Mouse (Mus musculus): ENCODE measurements around the gene Pygo1. TPM values are rescaled to one million over a fixed set of nuclear protein-coding genes. Genes with fewer than 3 reads are reported as not detected.
A peak's percentile ranks its signal among the peaks of the same experiment; 100 is the strongest.

Pygo1 gene
- polyA plus RNA-seq, 1 experiment: 0.18 TPM

DNA sequence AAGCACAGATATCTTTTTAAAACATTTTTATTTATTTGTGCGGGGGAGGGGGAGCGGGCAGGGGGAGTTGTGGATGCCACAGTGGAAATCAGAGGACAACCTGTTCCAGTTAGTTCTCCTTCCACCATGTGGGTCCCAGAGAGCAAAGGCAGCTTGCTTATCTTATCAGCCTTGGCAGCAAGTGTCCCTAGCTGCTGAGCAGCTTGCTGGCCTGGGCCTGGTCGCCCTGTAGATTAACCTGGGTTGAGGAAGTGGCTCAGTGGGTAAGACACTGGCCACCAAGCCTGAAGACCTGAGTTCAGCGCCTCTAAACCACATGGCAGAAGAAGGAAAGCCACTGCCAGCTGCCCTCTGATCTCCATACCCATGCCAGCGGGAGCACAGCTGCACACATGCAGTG lies 22.8 kb upstream of the Pygo1 start:
- TF ChIP-seq CTCF (IDR thresholded peaks at IDR 0.05; ENCODE audit: extremely low read depth, insufficient read depth, insufficient read length, insufficient replicate concordance): no peak
- TF ChIP-seq POLR2A (IDR thresholded peaks at IDR 0.05; ENCODE audit: low read depth, low read length): no peak
- Histone ChIP-seq H3K36me3 (ENCODE audit: control insufficient read depth, insufficient read depth, low read length) (no peaks in the 10 kb centered on the region), H3K27me3 (ENCODE audit: control insufficient read depth, insufficient read depth, low read length) (no peaks in the 10 kb centered on the region), H3K4me3 (ENCODE audit: extremely low read depth, insufficient read depth, insufficient read length) (no peak overlapping the region), H3K4me1 (ENCODE audit: control insufficient read depth, insufficient read depth, insufficient read length) (no peaks in the 10 kb centered on the region), H3K27ac (ENCODE audit: insufficient read depth, low read length) (no peak overlapping the region)
- DNase-seq (ENCODE audit: low read depth in 1 of 2, low spot score in 2 of 2): no peak
- 43% methylated on average over 5 of the region's 5 CpGs for WGBS

DNA sequence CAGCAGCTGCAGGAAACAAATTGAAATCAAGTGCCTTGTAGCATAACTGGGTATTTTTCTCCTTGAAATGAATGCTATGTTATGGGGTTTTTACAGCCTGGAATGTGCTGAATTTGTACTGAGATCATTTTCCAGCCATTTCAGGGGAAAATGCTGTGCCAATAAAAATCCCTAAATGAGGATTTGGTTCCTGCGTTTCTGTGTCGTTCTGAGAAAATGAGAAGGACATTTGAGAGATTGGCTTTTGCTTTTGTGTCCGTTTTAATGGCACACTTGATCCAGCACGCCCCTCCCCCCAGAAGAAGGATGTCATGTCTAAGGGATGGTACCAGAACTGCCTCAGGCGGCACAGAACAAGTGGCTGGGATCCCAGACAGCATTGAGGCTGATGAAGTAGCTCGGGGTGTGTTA lies 18.7 kb upstream of the Pygo1 start:
- no peaks in the 10 kb centered on the region for H3K36me3 ChIP-seq (ENCODE audit: control insufficient read depth, insufficient read depth, low read length)
- no peak for DNase-seq (ENCODE audit: low read depth in 1 of 2, low spot score in 2 of 2)
- 78% methylated on average over 6 of the region's 6 CpGs for WGBS
- H3K27me3 ChIP-seq (ENCODE audit: control insufficient read depth, insufficient read depth, low read length): no peaks in the 10 kb centered on the region
- no peak for TF ChIP-seq CTCF (IDR thresholded peaks at IDR 0.05; ENCODE audit: extremely low read depth, insufficient read depth, insufficient read length, insufficient replicate concordance)
- no peak for TF ChIP-seq POLR2A (IDR thresholded peaks at IDR 0.05; ENCODE audit: low read depth, low read length)
- H3K27ac ChIP-seq (ENCODE audit: insufficient read depth, low read length): no peak overlapping the region
- no peaks in the 10 kb centered on the region for H3K4me1 ChIP-seq (ENCODE audit: control insufficient read depth, insufficient read depth, insufficient read length)
- no peak overlapping the region for H3K4me3 ChIP-seq (ENCODE audit: extremely low read depth, insufficient read depth, insufficient read length)

DNA sequence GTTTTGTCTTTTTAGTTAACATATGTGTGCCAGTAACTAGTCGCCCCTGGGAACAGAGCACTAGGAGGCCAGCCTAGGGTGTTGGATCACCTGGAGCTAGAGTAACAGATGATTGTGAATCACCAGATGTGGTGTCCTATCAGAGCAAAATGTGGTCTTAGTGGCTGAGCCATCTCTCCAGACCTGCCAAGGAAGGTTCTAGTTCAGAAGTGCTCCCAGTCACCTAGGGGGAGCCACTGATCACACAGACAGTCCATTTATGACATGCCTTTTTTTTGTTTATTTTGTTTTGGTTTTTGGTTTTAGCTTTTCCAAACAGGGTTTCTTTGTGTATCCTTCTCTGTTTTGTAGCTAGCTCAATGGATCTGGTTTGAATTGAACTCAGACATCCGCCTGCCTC lies 14.1 kb upstream of the Pygo1 start:
- DNase-seq (ENCODE audit: low read depth in 1 of 2, low spot score in 2 of 2): no peak
- 95% methylated on average over 2 of the region's 2 CpGs for WGBS
- Histone ChIP-seq H3K27me3 (ENCODE audit: control insufficient read depth, insufficient read depth, low read length) (no peaks in the 10 kb centered on the region), H3K4me1 (ENCODE audit: control insufficient read depth, insufficient read depth, insufficient read length) (no peaks in the 10 kb centered on the region), H3K4me3 (ENCODE audit: extremely low read depth, insufficient read depth, insufficient read length) (no peak overlapping the region), H3K27ac (ENCODE audit: insufficient read depth, low read length) (no peak overlapping the region), H3K36me3 (ENCODE audit: control insufficient read depth, insufficient read depth, low read length) (no peaks in the 10 kb centered on the region)
- TF ChIP-seq POLR2A (IDR thresholded peaks at IDR 0.05; ENCODE audit: low read depth, low read length): no peak
- no peak for TF ChIP-seq CTCF (IDR thresholded peaks at IDR 0.05; ENCODE audit: extremely low read depth, insufficient read depth, insufficient read length, insufficient replicate concordance)

DNA sequence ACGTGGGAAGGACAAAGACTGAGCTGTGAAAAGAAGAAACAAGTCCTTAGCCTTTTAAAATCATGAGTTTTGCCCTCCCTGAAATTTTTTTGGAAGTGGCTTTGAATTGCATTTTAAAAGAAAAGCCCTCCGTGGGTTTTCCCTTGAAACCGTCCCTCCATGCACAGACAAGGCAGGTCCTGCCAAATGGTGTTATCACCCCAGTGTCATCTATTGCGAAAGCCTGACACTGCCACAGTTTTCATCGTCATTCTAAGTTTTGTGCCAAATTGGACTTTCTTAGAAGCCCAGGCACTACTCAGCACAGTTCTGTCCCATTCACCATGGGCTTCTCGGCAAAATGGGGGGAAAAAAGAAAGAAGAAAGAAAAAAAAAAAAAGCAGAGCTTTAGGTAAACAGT lies 11.9 kb upstream of the Pygo1 start:
- Histone ChIP-seq H3K27me3 (ENCODE audit: control insufficient read depth, insufficient read depth, low read length) (no peaks in the 10 kb centered on the region), H3K4me3 (ENCODE audit: extremely low read depth, insufficient read depth, insufficient read length) (no peak overlapping the region), H3K4me1 (ENCODE audit: control insufficient read depth, insufficient read depth, insufficient read length) (no peaks in the 10 kb centered on the region), H3K36me3 (ENCODE audit: control insufficient read depth, insufficient read depth, low read length) (no peaks in the 10 kb centered on the region), H3K27ac (ENCODE audit: insufficient read depth, low read length) (no peak overlapping the region)
- TF ChIP-seq CTCF (IDR thresholded peaks at IDR 0.05; ENCODE audit: extremely low read depth, insufficient read depth, insufficient read length, insufficient replicate concordance) (no peak), POLR2A (IDR thresholded peaks at IDR 0.05; ENCODE audit: low read depth, low read length) (no peak)
- no peak for DNase-seq (ENCODE audit: low read depth in 1 of 2, low spot score in 2 of 2)
- 67% methylated on average over 6 of the region's 6 CpGs for WGBS

DNA sequence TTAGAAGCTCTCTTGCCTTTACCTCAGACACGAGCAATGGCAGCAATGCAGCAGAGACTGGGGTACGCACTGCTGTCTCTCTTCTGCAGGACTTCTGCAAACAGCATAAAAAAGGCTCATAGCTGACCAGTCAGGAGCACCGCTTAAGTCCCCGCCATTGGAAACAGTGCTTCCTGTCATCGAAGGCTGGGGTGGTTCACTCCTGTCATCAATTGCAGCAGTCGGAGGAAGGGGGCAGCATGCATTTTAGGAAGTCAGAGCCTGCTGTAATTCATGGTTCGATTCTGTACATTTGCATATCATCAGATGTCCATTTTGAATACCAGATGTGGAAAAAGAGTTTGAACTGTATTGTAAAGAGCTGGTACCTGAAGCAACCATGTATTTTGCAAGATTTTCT lies 9.7 kb upstream of the Pygo1 start:
- Histone ChIP-seq H3K27me3 (ENCODE audit: control insufficient read depth, insufficient read depth, low read length) (no peaks in the 10 kb centered on the region), H3K36me3 (ENCODE audit: control insufficient read depth, insufficient read depth, low read length) (no peaks in the 10 kb centered on the region), H3K4me3 (ENCODE audit: extremely low read depth, insufficient read depth, insufficient read length) (no peak overlapping the region), H3K4me1 (ENCODE audit: control insufficient read depth, insufficient read depth, insufficient read length) (no peaks in the 10 kb centered on the region), H3K27ac (ENCODE audit: insufficient read depth, low read length) (no peak overlapping the region)
- TF ChIP-seq POLR2A (IDR thresholded peaks at IDR 0.05; ENCODE audit: low read depth, low read length): no peak
- no peak for TF ChIP-seq CTCF (IDR thresholded peaks at IDR 0.05; ENCODE audit: extremely low read depth, insufficient read depth, insufficient read length, insufficient replicate concordance)
- WGBS: 16% methylated on average over 7 of the region's 7 CpGs
- DNase-seq (ENCODE audit: low read depth in 1 of 2, low spot score in 2 of 2): no peak

DNA sequence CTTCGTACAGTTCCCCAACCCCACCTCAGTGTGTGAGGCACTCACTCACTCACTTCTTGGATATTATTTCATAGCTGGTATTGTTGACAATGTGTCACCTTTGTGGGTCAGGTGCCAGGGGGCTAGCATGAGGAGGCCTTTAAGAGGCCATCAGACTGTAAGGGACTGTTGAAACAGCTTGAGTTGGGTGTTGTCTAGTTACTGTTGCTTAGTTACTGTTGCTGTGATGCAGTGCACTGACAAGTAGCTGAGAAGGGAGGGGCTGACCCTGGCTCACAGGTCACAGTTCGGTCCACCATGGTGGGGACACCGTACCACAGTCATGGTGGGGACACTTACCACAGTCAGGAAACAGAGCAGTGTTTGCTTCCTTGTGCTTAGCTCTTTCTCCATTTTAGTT lies 2.4 kb upstream of the Pygo1 start:
- 68% methylated on average over 3 of the region's 3 CpGs for WGBS
- no peak overlapping the region for H3K4me3 ChIP-seq (ENCODE audit: extremely low read depth, insufficient read depth, insufficient read length)
- no peak for DNase-seq (ENCODE audit: low read depth in 1 of 2, low spot score in 2 of 2)
- H3K27ac ChIP-seq (ENCODE audit: insufficient read depth, low read length): no peak overlapping the region
- H3K27me3 ChIP-seq (ENCODE audit: control insufficient read depth, insufficient read depth, low read length): peaks cover 15% of the 10 kb centered on the region
- no peaks in the 10 kb centered on the region; the same call in 1 of the 2 replicates for H3K4me1 ChIP-seq (ENCODE audit: control insufficient read depth, insufficient read depth, insufficient read length)
- no peak for TF ChIP-seq POLR2A (IDR thresholded peaks at IDR 0.05; ENCODE audit: low read depth, low read length)
- no peak for TF ChIP-seq CTCF (IDR thresholded peaks at IDR 0.05; ENCODE audit: extremely low read depth, insufficient read depth, insufficient read length, insufficient replicate concordance)
- H3K36me3 ChIP-seq (ENCODE audit: control insufficient read depth, insufficient read depth, low read length): no peaks in the 10 kb centered on the region

DNA sequence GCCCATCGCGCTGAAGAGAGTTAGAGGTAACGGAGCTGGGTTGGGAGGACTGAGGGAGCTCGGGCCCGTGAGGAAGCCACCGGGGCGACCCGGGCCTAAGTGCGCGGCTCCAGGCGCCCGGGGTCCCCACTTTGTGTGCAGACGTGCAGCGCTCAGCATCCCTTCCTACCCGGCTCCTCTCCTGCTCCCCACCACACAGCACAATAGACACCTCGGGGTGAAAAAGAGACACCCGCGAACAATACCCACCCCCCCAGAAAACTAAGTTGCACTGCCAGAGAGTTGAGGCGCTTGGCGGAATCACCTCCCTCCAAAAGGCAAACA lies 452 bp downstream of the Pygo1 start:
- H3K27me3 ChIP-seq (ENCODE audit: control insufficient read depth, insufficient read depth, low read length): peaks cover 15% of the 10 kb centered on the region
- TF ChIP-seq POLR2A (IDR thresholded peaks at IDR 0.05; ENCODE audit: low read depth, low read length): no peak

More for the DNA sequence above, 452 bp downstream of the Pygo1 start:
- Histone ChIP-seq H3K27ac (ENCODE audit: insufficient read depth, low read length) (no peak overlapping the region), H3K4me3 (ENCODE audit: extremely low read depth, insufficient read depth, insufficient read length) (peak overlapping the region; percentile 27; the same call in 1 of the 2 replicates), H3K4me1 (ENCODE audit: control insufficient read depth, insufficient read depth, insufficient read length) (no peaks in the 10 kb centered on the region; the same call in 1 of the 2 replicates), H3K36me3 (ENCODE audit: control insufficient read depth, insufficient read depth, low read length) (no peaks in the 10 kb centered on the region)
- no peak for DNase-seq (ENCODE audit: low read depth in 1 of 2, low spot score in 2 of 2)
- 11% methylated on average over 20 of the region's 20 CpGs for whole genome bisulfite sequencing

All from spleen, adult 2 months (tissue).